Mouse (Mus musculus) ES-CJ7 (cell line): ENCODE data around the gene Thsd7b.

Experiments
- DNase-seq: peaks from one replicate; pipeline ENCODE4 v3.0.0; 2011; ENCODE audit warnings: low read depth, low spot score

The Thsd7b gene

DNA sequence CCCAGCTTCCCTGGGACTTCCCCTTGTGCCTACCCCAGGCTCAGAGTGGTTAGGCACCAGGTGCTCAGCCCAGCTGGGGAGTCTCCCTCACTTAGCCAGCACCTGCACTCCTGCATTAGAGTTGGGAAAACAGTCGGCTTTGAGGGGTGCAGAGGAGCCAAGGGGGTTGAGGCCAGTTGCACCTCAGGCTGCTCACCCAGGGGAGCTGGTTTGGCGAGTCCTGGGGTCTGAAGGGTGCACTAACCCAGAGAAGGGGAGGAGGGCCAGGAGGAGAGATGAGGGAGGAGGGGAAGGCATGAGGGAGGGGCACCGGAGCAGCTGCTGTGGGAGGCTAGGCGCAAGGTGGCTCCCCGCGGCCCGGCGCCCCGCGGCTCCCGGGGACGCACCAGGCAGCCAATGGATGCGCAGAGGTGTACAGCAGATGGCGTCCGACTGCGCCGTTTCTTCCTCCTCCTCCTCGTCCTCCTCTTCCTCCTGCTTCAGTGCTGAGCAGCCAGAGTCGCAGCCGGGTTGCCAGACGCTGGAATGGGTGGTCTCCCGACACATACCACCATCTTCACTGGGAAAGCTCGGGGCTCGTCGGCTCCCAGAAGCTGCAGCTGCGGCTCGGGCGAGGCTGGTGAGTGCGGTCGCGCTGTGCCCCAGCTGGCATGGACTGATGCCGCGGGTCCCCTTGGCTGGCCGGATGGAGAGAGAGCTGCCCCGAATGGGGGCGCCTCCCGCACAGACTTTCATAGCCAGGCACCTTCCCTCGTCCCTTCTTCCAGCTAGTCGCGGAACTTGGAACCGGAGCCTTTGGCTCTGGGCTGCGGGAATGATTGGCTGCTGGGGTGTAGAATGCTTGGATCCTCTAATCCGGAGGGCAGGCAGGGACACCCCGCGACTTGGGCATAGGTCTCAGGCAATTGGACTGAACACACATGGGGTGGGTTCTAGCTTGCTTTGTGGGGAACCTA, at the start of gene Thsd7b:
Gene Thsd7b (plus strand): TSS at position 321 of the 956 bp plus-strand sequence.
- peak; percentile 21 for DNase-seq

DNA sequence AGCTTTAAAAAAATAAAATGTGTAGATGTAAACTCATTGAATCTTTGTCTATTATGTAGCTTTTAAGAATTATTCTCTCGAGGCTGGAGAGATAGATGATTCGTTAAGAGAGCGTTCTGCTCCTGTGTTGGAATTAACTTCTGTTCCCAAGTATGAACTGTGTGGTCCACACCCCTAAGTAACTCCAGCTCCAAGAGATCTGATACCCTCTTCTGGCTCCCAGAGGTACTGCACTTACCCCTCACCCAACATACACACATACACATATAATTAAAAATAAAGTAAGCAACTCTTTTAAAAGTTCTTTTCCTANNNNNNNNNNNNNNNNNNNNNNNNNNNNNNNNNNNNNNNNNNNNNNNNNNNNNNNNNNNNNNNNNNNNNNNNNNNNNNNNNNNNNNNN, 28.8 kb upstream of the Thsd7b start:
- peak; percentile 64 for DNase-seq

GRCm38 (mm10) chr1:129250704-129251443, 22.2 kb upstream of the Thsd7b start:
- DNase-seq, result no peak

GRCm38 (mm10) chr1:129266684-129267083, 6.4 kb upstream of the Thsd7b start:
- no peak for DNase-seq

GRCm38 (mm10) chr1:129304173-129304572, 31.1 kb downstream of the Thsd7b start:
- DNase-seq, result no peak

GRCm38 (mm10) chr1:129324388-129324787, 51.3 kb downstream of the Thsd7b start:
- DNase-seq, result no peak

GRCm38 (mm10) chr1:129324798-129325197, 51.7 kb downstream of the Thsd7b start:
- DNase-seq, result no peak

DNA sequence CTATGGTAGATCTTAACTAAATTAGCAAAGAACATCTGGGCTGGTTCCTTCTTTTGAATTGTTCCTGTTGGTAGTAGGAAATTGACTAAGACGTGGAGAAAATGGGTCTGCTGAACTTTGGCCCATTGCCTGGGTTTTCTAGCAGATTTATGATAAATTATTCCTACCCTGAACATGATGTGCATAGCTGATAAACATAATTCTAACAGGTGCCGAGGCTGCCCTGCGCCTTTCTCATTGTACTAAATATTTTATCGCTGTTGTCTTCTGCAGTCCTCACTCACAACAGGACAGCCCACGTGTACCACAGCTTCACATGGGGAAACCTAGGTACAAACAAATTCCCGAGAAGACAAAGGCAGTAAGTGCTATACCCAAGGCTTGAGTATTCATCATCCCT, 83.5 kb downstream of the Thsd7b start:
- no peak for DNase-seq

DNA sequence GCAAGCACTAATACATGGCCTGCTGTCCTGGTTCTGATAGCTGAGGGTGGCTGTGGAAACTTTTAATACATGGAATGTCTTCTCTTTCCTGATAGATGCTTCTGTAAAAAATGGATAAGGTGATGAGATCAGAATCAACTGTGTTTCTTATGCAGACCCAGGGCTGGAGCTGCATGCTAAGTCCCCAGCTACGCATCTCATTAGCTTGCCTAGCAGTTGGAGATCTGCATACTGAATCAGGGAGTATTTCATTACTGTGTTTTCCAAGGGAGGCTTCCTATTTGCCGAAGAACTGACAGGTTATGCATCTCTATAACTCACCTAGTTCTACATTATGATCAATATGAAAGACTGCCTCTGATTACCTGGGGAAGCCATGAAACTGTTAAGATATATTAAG, 84.3 kb downstream of the Thsd7b start:
- no peak for DNase-seq

DNA sequence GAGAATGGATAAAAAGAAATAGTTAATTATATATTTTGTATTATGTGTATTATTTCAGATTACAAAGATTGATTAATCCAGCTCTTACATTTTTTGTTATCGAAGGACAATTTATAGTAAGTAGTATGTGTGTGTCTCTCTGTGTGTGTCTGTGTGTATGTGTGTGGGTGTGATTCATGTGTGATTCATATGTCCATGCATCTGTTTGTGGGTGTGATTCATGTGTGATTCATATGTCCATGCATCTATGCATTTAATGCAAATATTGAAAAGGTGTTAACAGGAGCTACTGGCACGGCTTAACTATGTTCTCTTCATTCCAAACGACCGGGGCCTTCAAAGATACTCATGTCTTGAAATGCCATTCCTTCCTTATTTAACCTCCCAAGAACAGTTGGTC, 90.3 kb downstream of the Thsd7b start:
- no peak for DNase-seq

- DNase-seq, result no peak
These were observed 91.7 kb downstream of the Thsd7b start for GRCm38 (mm10) chr1:129364828-129365227.

DNA sequence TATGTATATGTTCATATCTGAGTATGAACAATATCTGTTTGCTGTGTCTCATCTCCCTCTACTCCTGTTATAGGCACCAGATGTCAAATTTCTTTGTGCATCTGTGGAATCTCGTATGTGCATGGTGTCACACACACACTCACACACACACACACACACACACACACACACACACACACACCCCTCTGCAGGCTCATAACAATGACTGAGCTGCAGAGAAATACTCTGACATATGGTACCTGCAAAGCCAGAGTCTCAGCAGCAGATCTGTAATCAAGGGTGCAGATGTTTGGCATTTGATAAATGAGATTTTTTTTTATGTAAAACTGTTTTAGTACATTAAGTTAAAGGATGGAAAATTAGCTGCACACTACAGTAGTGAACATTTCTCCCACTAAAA, 92.5 kb downstream of the Thsd7b start:
- DNase-seq, result no peak

GRCm38 (mm10) chr1:129386479-129386878, 113.4 kb downstream of the Thsd7b start:
- DNase-seq, result no peak

- no peak for DNase-seq
These were observed 138.5 kb downstream of the Thsd7b start for GRCm38 (mm10) chr1:129411584-129411983.

DNA sequence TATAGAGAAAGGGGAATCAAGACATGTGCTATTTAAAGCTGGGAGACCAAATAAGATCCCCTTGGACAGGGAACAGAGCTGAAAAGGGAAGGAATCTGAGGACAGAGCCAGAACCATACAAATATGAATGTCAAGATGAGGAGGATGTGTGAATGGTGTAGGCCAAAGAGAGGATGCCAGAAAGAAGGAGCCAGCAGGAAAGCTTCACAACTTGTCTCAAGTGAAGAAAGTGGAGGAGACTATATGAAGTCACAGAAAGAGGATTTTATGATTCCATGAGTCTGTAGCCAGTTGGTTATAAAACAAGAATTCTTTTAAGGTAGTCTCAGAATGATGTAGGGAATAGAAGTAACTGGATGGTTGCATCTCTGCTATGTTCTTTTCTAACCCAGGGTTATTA, 148.5 kb downstream of the Thsd7b start:
- no peak for DNase-seq

GRCm38 (mm10) chr1:129464414-129464813, 191.3 kb downstream of the Thsd7b start:
- no peak for DNase-seq

DNA sequence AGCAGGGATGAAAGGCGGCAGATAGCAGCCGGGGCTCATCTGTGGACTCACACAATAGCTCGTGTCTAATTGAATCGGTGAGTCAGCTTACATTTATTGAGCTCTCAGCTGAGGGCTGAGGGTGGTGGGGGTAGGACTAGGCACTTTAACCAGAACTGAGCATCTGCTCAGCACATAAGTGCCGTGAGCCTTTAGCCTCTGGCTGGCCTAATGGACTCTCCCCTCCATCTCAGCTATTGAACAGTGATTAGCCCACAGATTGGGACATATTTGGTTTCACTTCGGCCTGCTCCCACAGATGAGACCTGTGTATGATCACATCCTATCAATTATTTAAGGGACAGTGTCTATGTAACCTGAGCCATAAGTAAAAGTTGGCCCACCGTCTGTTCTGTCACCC, 200.4 kb downstream of the Thsd7b start:
- DNase-seq, result no peak

DNA sequence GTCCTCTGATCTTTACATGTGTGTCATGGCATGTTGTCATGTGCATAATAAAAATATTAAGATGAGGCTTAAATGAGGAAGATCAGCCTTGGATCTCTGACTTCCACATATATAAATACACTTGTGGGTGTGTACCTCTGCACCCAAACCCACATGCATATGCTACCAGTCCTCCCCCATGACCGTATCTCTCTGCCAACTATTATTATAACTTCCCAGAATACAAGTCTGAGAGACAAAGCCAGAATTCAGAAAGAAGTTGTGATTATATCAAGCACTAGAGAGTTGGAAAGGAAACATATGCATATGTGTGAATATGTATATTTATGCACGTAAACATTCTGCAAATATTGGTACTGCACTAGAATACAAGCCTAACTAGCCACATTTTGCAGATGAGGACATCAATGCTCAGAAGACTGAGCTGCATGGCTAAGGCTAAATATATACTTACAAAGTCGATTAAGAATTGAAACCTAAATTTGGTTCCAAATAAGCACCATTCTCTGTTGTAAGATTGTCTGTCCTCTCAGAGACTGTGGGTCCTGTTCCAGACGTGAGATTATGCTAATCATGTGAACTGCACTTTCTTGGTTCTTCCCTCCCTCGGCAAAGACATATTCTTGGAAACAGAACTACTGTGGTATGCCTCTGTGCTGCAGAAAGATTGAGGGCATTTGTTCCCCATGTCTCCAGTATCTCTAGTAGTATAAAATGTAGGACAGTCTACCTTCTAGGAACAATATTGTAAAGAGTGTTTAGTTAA, 211.3 kb downstream of the Thsd7b start:
- DNase-seq, result no peak

DNA sequence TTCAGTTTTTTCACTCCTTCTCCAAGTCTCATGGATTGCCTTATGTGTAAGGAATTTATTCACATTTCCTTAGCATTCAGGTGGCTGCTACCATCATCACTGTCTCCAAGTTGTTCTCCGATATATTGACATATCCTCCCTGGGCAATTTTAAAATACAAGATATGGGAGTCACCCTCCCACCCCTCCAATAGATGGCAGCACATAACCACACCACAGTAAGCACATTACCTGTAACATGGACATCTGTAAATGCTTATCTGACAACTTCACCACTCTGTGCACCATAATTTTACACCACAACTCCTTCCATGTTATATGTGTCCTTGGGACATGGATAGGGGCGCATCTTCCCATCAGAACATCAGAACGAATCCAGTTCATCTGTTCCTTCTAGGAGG, 218.0 kb downstream of the Thsd7b start:
- peak; percentile 21 for DNase-seq

GRCm38 (mm10) chr1:129493929-129494328, 220.8 kb downstream of the Thsd7b start:
- no peak for DNase-seq

DNA sequence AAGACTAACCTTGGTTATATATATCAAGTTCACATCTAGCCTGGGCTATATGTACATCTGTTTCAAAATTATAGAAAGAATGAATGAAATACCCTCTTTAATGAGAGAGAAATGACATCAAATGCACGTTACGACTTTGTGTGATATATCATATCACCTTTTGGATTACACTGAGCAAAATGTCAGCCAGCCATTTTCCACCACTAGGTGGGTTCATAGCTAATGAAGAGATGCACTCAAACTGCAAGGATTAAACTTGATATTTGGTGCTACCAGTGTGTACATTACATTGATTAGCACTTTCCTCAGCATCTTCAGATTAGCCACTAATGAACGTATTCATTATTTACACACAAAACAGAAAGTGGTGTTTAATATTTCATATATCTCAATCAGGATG, 228.6 kb downstream of the Thsd7b start:
- no peak for DNase-seq

GRCm38 (mm10) chr1:129516379-129516778, 243.3 kb downstream of the Thsd7b start:
- DNase-seq, result no peak
